Mouse (Mus musculus): Measurements from ENCODE around the gene Tmtc1. TPM values are rescaled to one million over a fixed set of nuclear protein-coding genes. Genes with fewer than 3 reads are reported as not detected.
A peak's percentile ranks its signal among the peaks of the same experiment; 100 is the strongest.

Gene Tmtc1
- polyA plus RNA-seq, 1 experiment from 2014 or later: 2.4 TPM

DNA sequence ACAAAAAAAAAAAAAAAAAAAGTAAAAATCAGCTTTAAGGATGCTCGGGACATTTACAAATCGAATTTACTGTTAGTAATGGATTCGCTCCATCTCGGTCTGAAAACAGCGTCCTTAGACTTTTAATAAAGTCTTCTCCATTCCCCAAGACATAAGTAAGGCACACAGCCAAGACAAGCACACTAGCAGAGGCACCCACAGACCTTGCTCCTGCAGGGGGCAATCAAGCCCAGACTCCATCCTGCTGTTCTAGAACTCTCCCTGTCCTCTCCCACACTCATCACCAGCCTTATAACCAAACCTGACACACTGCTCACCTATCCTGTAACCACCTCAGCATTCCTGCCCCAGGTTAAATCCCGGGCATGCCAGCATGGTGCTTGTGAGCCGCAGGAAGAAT, 52.9 kb downstream of the Tmtc1 start:
- Histone ChIP-seq H3K4me3 (replicated peaks) (no peak overlapping the region), H3K27ac (peak overlapping the region; percentile 21; the same call in 1 of the 2 replicates), H3K9ac (no peak overlapping the region), H3K4me2 (no peak overlapping the region), H3K27me3 (replicated peaks) (no peaks in the 10 kb centered on the region), H3K4me1 (peaks cover 19% of the 10 kb centered on the region), H3K36me3 (no peaks in the 10 kb centered on the region), H3K9me3 (no peaks in the 10 kb centered on the region)
- WGBS: 72% methylated on average over 7 of the region's 7 CpGs
- no peak for ATAC-seq (ENCODE audit: insufficient read depth, low FRiP score, low read depth)

DNA sequence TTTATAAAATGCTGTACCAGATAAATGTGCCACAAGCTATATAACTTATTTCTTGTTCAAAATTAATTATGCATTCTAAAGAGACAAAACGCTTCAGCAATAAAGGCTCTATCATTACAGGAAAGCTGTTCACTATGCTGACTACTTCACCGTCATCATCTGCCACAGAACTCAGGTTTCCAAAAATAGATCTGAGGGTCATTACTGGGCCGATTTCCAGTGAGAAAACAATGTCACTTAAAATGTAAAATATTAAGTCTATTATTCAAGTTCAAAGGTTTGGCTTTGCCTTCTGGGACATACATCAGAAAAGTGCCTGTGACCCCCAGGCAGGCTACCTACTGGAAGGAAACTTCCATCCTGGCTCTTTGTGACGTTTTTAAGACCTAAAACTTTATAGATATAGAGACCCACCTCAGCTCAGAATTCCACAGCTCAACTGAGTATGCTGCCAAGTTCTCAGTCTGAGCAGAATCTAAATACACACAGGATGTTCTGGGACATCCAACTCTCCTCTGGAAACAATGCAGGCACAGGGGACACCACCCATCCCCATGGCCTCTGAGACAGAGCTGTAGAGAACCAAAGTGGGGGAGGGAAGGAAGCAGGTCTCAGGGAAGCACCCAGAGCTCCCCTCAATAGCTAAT, 53.4 kb downstream of the Tmtc1 start:
- Histone ChIP-seq H3K4me2 (no peak overlapping the region), H3K9ac (no peak overlapping the region), H3K4me3 (replicated peaks) (no peak overlapping the region), H3K36me3 (no peaks in the 10 kb centered on the region), H3K9me3 (no peaks in the 10 kb centered on the region), H3K27ac (peak overlapping the region; percentile 16; the same call in 1 of the 2 replicates), H3K4me1 (peaks cover 19% of the 10 kb centered on the region), H3K27me3 (replicated peaks) (no peaks in the 10 kb centered on the region)
- 25% methylated on average over 4 of the region's 4 CpGs for WGBS
- ATAC-seq (ENCODE audit: insufficient read depth, low FRiP score, low read depth): no peak; the same call in 1 of the 2 replicates

DNA sequence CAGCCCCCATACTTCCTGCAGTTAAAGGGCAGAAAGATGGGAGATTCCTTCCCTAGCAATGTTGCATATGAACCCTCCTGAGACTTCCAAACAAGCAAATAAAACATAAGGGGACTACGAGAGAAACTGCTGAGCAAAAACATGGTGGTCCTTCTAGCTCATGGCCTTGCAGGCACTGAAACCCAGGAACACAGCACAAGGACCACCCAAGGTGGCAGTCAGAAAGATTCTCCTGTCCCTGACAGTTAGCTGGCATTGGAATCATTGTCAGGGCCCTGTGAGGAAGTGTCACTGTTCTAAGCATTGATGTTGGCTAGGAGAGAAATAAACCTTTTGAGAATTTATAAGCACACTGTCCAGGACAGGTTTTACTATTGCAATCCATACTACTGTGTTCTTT, 56.2 kb downstream of the Tmtc1 start:
- no peak overlapping the region for H3K27ac ChIP-seq
- peaks cover 19% of the 10 kb centered on the region for H3K4me1 ChIP-seq
- ATAC-seq (ENCODE audit: insufficient read depth, low FRiP score, low read depth): no peak
- H3K36me3 ChIP-seq: no peaks in the 10 kb centered on the region
- H3K27me3 ChIP-seq (replicated peaks): no peaks in the 10 kb centered on the region
- WGBS: 52% methylated on average over 1 of the region's 1 CpGs
- no peaks in the 10 kb centered on the region for H3K9me3 ChIP-seq
- no peak overlapping the region for H3K4me2 ChIP-seq
- H3K4me3 ChIP-seq (replicated peaks): no peak overlapping the region
- H3K9ac ChIP-seq: no peak overlapping the region

DNA sequence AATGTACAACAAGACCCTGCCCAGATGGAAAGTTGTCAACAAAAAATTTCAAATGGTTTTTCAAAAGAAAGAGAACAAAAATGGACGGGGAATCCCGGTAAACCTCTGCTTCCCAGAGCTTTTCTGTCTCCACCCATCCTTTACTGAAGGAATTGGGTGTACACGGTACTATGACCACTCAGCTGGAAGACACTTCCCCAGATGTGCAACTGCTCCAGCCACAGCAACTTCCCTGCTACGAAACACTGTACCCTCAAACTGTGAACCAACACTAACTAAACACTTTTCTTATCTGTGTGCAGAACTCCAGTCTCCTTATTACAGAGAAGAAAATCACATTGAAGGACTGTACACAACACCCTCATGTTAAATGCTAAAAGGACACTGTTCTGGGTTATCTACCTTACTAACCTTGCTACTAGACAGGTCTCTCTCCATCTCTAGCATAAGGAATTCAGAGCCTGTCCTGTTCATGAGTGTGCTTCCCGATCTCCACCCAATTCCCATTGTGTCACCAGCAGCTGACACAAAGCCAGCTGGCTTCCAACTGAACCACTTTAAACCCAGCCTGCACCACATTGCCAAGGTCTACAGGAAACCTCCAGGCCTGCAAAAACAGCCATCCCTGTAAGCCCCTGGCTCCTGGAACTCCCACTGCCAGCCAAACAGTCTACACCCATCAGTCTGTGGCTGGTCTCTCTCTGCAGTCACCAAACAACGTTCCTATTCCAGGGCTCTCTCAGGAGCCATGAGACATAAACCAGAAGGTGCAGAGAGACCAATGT, 59.9 kb downstream of the Tmtc1 start:
- no peak overlapping the region for H3K9ac ChIP-seq
- H3K27ac ChIP-seq: 0 out of 2 replicates have a peak overlapping the region, but pooled peaks have one; percentile 3
- no peak overlapping the region for H3K4me2 ChIP-seq
- H3K36me3 ChIP-seq: no peaks in the 10 kb centered on the region
- WGBS: 54% methylated on average over 6 of the region's 6 CpGs
- H3K4me1 ChIP-seq: no peaks in the 10 kb centered on the region
- no peaks in the 10 kb centered on the region for H3K9me3 ChIP-seq
- ATAC-seq (ENCODE audit: insufficient read depth, low FRiP score, low read depth): no peak
- no peaks in the 10 kb centered on the region for H3K27me3 ChIP-seq (replicated peaks)
- no peak overlapping the region for H3K4me3 ChIP-seq (replicated peaks)

DNA sequence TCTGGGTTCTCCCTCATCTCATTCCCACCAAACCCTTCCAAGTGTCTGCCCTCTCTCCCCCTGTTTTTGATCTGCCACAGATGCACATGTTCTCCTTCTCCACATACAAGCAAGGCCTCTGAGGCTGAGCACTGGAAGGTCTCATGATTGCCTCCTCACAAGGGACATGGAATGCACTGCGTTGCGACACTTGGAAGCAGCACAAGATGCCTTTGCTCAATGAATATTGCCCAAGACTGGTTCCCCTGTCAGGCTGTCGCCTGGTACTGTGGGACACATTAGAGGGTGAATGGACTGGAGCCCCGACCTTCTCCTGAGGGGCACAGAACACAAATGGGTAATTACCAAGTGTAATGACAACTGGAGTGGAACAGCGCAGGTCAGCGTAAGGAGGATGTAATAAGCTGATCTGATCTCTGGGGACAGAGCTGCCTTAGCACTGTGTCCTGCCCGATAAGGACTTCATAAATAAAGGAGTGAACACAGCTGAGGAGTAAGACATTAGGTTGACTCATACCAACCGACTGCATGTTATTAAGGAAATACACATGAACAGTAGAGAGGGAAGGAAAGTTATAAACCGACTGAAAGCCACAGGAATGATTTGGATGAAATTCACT, 62.9 kb downstream of the Tmtc1 start:
- Histone ChIP-seq H3K4me3 (replicated peaks) (no peak overlapping the region), H3K36me3 (no peaks in the 10 kb centered on the region), H3K4me2 (no peak overlapping the region), H3K27me3 (replicated peaks) (no peaks in the 10 kb centered on the region), H3K4me1 (no peaks in the 10 kb centered on the region), H3K9ac (no peak overlapping the region), H3K27ac (no peak overlapping the region), H3K9me3 (no peaks in the 10 kb centered on the region)
- ATAC-seq (ENCODE audit: insufficient read depth, low FRiP score, low read depth): no peak
- WGBS: 79% methylated on average over 9 of the region's 9 CpGs

DNA sequence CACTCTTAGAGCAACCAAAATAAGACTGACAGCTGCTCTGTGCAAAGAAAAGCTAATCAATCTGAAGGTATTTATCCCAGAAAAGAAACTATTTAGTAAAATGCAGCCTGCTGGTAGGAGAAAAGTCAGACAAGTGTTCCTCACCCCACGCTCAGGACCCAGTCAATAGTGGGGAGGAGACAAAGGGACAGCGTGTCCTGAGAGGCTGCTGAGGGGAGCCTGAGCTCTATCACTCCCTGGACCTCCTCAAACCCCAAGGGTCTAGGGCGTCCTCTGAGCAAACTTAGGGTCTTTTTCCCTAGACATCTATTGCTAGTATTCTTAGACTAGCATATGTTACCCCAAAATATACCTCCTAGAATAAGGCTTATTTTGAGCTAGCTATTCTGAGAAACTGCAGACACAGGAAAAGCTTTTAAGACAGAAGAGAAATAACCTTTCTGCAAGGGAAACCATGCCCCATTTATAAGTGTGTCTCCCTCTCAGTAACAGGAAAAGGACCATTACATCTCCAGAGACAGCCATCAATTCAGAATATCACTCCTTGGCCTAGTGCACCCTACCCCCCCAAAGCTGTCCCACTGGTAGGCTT, 68.5 kb downstream of the Tmtc1 start:
- Histone ChIP-seq H3K27ac (no peak overlapping the region), H3K9me3 (no peaks in the 10 kb centered on the region), H3K4me3 (replicated peaks) (no peak overlapping the region), H3K36me3 (no peaks in the 10 kb centered on the region), H3K4me1 (no peaks in the 10 kb centered on the region), H3K27me3 (replicated peaks) (no peaks in the 10 kb centered on the region), H3K9ac (no peak overlapping the region), H3K4me2 (no peak overlapping the region)
- 58% methylated on average over 3 of the region's 3 CpGs for WGBS
- ATAC-seq (ENCODE audit: insufficient read depth, low FRiP score, low read depth): no peak

DNA sequence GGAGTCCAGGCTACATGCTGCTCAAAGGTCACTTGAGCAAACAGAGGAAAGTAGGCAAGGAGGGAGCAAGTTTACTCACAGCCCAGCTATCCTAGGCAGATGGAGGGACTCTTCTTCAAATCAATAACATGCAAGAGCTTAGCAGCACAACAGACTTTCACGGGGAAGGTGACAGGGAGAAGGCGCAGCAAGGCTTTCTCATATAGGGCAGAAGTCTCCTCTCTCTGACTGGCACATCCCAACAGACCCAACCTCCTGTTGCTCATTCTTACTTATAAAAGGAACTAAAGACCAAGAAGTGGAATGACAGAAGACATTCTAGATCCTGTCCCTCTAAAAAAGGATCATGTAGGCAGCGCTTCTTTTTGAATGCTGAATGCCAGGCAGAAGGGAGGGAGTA, 69.2 kb downstream of the Tmtc1 start:
- Histone ChIP-seq H3K4me1 (no peaks in the 10 kb centered on the region), H3K36me3 (no peaks in the 10 kb centered on the region), H3K9me3 (no peaks in the 10 kb centered on the region), H3K27me3 (replicated peaks) (no peaks in the 10 kb centered on the region), H3K4me3 (replicated peaks) (no peak overlapping the region), H3K27ac (no peak overlapping the region), H3K4me2 (no peak overlapping the region), H3K9ac (no peak overlapping the region)
- ATAC-seq (ENCODE audit: insufficient read depth, low FRiP score, low read depth): no peak
- 73% methylated on average over 3 of the region's 3 CpGs for WGBS

DNA sequence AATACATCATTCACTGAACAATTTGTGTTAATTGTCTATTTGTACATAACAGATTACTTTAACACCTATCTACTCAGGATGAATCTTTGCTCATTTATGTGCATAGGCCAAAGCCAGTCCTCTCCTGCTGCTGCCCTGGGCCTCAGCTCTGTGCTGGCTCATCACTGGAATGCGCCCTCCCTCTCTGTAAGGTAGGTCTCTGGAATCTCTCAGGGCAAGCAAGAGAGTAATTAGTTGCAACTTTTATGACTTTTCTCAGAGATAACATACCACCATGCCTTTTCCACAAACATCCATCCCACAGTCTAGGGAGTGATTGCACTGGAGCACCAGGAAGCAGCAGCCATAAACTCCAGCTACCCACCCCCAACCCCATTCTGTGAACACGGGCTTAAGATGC, 70.7 kb downstream of the Tmtc1 start:
- no peaks in the 10 kb centered on the region for H3K4me1 ChIP-seq
- no peaks in the 10 kb centered on the region for H3K9me3 ChIP-seq
- no peaks in the 10 kb centered on the region for H3K27me3 ChIP-seq (replicated peaks)
- H3K36me3 ChIP-seq: no peaks in the 10 kb centered on the region
- H3K9ac ChIP-seq: no peak overlapping the region
- no peak overlapping the region for H3K27ac ChIP-seq
- no peak for ATAC-seq (ENCODE audit: insufficient read depth, low FRiP score, low read depth)
- H3K4me2 ChIP-seq: no peak overlapping the region
- 54% methylated on average over 2 of the region's 2 CpGs for WGBS
- no peak overlapping the region for H3K4me3 ChIP-seq (replicated peaks)

DNA sequence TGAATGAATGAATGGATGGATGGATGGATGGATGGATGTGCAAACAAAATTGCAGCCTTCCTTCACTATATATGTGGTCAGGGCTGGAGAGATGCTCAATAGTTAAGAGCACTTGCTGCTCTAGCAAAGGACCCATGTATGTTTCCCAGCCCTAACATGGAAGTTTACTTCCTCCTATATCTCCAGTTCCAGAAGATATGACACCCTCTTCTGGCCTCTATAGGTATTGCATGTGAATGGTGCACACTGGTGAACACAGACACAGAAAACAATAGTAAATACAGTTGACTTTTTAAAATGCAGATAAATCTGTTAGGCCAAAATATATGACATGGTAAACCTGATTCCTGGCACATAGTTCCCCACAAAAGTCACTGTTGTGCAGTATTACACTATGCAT, 73.0 kb downstream of the Tmtc1 start:
- Histone ChIP-seq H3K27me3 (replicated peaks) (no peaks in the 10 kb centered on the region), H3K9ac (no peak overlapping the region), H3K4me3 (replicated peaks) (no peak overlapping the region), H3K4me2 (no peak overlapping the region), H3K9me3 (no peaks in the 10 kb centered on the region), H3K27ac (no peak overlapping the region), H3K36me3 (no peaks in the 10 kb centered on the region), H3K4me1 (no peaks in the 10 kb centered on the region)
- no peak for ATAC-seq (ENCODE audit: insufficient read depth, low FRiP score, low read depth)

DNA sequence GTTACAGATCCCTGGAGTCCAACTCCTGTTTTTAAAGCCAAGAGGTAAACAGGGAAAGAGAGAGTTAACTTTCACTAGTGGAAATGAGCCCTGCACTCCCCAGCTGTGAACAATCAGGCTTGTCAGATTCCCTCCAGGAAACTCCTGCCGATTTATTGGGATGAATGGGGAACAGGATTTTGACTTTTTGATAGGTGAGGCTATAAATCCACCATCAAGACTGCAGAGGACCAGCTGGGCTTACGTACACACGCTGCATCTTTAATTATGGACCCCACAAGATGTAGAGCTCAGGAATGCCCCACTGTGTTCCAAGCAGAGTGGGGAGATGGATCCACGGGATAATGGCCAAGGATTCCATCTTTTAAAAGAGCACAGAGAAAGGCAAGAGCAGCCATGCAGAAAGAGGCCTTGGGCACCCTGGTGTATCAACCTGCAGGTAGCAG, 77.1 kb downstream of the Tmtc1 start:
- no peak for ATAC-seq (ENCODE audit: insufficient read depth, low FRiP score, low read depth)
- Histone ChIP-seq H3K4me3 (replicated peaks) (no peak overlapping the region), H3K4me1 (no peaks in the 10 kb centered on the region), H3K9me3 (no peaks in the 10 kb centered on the region), H3K27me3 (replicated peaks) (no peaks in the 10 kb centered on the region), H3K27ac (no peak overlapping the region), H3K36me3 (no peaks in the 10 kb centered on the region), H3K9ac (no peak overlapping the region), H3K4me2 (no peak overlapping the region)
- whole genome bisulfite sequencing: 38% methylated on average over 4 of the region's 4 CpGs

DNA sequence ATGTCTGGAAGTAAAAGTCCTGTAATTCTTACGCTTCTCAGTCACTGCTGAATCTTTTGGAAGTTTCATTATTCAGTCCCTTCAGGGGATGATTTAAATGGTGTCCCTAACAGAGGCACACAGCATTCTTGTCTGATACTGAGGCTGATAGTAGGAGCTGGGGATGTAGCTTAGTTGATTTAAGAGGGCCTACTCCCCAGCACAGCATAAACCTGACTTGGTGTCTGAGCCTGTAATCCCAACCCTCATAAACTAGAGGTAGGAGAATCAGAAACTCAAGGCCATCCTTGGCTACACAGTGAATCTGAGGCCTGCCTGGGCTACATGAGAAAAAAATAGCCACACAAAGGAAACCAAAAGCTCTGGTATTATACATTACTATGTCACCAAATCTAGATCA, 77.6 kb downstream of the Tmtc1 start:
- 100% methylated on average over 1 of the region's 1 CpGs for WGBS
- H3K27ac ChIP-seq: no peak overlapping the region
- ATAC-seq (ENCODE audit: insufficient read depth, low FRiP score, low read depth): no peak
- no peaks in the 10 kb centered on the region for H3K4me1 ChIP-seq
- no peaks in the 10 kb centered on the region for H3K36me3 ChIP-seq
- H3K27me3 ChIP-seq (replicated peaks): no peaks in the 10 kb centered on the region
- H3K9me3 ChIP-seq: no peaks in the 10 kb centered on the region
- H3K9ac ChIP-seq: no peak overlapping the region
- no peak overlapping the region for H3K4me3 ChIP-seq (replicated peaks)
- H3K4me2 ChIP-seq: no peak overlapping the region

DNA sequence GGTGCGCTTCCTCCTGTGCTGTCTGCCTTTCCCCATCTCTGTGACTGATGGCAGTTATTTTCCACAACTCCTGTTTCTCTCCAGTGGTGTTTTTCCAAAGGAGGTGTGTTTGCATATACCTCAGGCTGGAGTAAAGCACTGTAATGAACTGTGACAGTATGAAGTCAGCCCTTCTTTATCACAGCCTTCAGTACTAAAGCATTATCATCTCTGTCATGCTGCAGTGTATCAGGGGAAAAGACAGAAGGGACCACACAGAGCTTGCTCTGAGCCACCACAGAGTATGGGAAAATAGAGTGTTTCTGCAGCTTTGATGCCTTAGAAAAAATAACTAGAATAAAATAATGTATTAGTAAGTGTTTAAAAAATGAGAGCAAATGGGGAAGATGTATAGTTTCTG, 81.0 kb downstream of the Tmtc1 start:
- H3K27ac ChIP-seq: no peak overlapping the region

More for the DNA sequence above, 81.0 kb downstream of the Tmtc1 start:
- WGBS: 66% methylated on average over 1 of the region's 1 CpGs
- Histone ChIP-seq H3K27me3 (replicated peaks) (no peaks in the 10 kb centered on the region), H3K36me3 (no peaks in the 10 kb centered on the region), H3K9ac (no peak overlapping the region), H3K9me3 (no peaks in the 10 kb centered on the region), H3K4me3 (replicated peaks) (no peak overlapping the region), H3K4me2 (no peak overlapping the region), H3K4me1 (no peaks in the 10 kb centered on the region)
- ATAC-seq (ENCODE audit: insufficient read depth, low FRiP score, low read depth): no peak
